Mouse (Mus musculus) testis, adult 2 months (tissue): ENCODE data around the gene Hspb7. TPM values are rescaled to one million over a fixed set of nuclear protein-coding genes. Genes with fewer than 3 reads are reported as not detected.
A peak's percentile ranks its signal among the peaks of the same experiment; 100 is the strongest.

Experiments used
- H3K27ac ChIP-seq: fragments of 200-500 bp; 2 replicates; pipeline ENCODE4 v1.5.1; 2012; ENCODE audit warnings: low read depth, low read length; ENCODE audit not compliant: control insufficient read depth, insufficient read depth
- H3K27me3 ChIP-seq: fragments of 200-500 bp; 2 replicates; pipeline ENCODE4 v1.6.1; 2012; ENCODE audit warnings: mild to moderate bottlenecking, low read length, moderate library complexity; ENCODE audit not compliant: control insufficient read depth, insufficient read depth
- H3K36me3 ChIP-seq: fragments of 200-500 bp; 2 replicates; pipeline ENCODE4 v1.6.1; 2012; ENCODE audit warnings: mild to moderate bottlenecking, low read length; ENCODE audit not compliant: control insufficient read depth, insufficient read depth
- H3K4me1 ChIP-seq: fragments of 200-500 bp; 2 replicates; pipeline ENCODE4 v1.6.1; 2012; ENCODE audit warnings: low read length; ENCODE audit not compliant: control insufficient read depth, insufficient read depth
- H3K4me3 ChIP-seq: fragments of 200-500 bp; 2 replicates; pipeline ENCODE4 v1.5.1; 2012; ENCODE audit warnings: low read depth, mild to moderate bottlenecking, low read length, moderate library complexity, mixed read lengths; ENCODE audit not compliant: control insufficient read depth
- CTCF ChIP-seq: fragments of 200-500 bp; IDR thresholded peaks from 2 replicates; pipeline ENCODE4 v1.5.1; 2012; ENCODE audit warnings: low read depth, mild to moderate bottlenecking, inconsistent platforms, low read length, moderate library complexity; ENCODE audit not compliant: control insufficient read depth, insufficient read depth, insufficient replicate concordance
- POLR2A ChIP-seq: fragments of 200-500 bp; IDR thresholded peaks from 2 replicates; pipeline ENCODE4 v1.6.1; 2012; ENCODE audit warnings: low read depth, mild to moderate bottlenecking, inconsistent platforms, low read length, moderate library complexity; ENCODE audit not compliant: control insufficient read depth
- polyA plus RNA-seq: library from polyadenylated mRNA; depleted of rRNA; stranded (reverse); fragments of >200 nt; gene quantifications from 2 replicates; pipeline ENCODE4 v1.2.3, GENCODE M21; 2012

The Hspb7 gene
- polyA plus RNA-seq, 1 experiment, result 24.7 TPM

GRCm38 (mm10) chr4:141421423-141421822 lies 844 bp downstream of the Hspb7 start:
- 0 out of 2 replicates have a peak overlapping the region, but pooled peaks have one; percentile 2 for H3K27ac ChIP-seq
- no peaks in the 10 kb centered on the region for H3K36me3 ChIP-seq
- no peak for TF ChIP-seq POLR2A
- no peak for TF ChIP-seq CTCF
- H3K27me3 ChIP-seq, result no peaks in the 10 kb centered on the region
- peaks cover 33% of the 10 kb centered on the region for H3K4me1 ChIP-seq
- H3K4me3 ChIP-seq, result peak overlapping the region; percentile 71

- peaks cover 33% of the 10 kb centered on the region for H3K4me1 ChIP-seq
- no peaks in the 10 kb centered on the region for H3K36me3 ChIP-seq
- H3K27ac ChIP-seq, result peak overlapping the region; percentile 38; the same call in 1 of the 2 replicates
- TF ChIP-seq CTCF (no peak), POLR2A (no peak)
- peak overlapping the region; percentile 71 for H3K4me3 ChIP-seq
- no peaks in the 10 kb centered on the region for H3K27me3 ChIP-seq
Measured at GRCm38 (mm10) chr4:141422841-141423240, 2.3 kb downstream of the Hspb7 start.

- no peaks in the 10 kb centered on the region for H3K27me3 ChIP-seq
- TF ChIP-seq CTCF (no peak), POLR2A (no peak)
Measured at GRCm38 (mm10) chr4:141423288-141423687, 2.7 kb downstream of the Hspb7 start.

GRCm38 (mm10) chr4:141423691-141424431 lies 3.3 kb downstream of the Hspb7 start:
- no peak for TF ChIP-seq POLR2A
- no peak for TF ChIP-seq CTCF
- peaks cover 33% of the 10 kb centered on the region for H3K4me1 ChIP-seq
- H3K27me3 ChIP-seq, result no peaks in the 10 kb centered on the region
- no peak overlapping the region for H3K4me3 ChIP-seq
- H3K27ac ChIP-seq, result no peak overlapping the region
- H3K36me3 ChIP-seq, result no peaks in the 10 kb centered on the region

More at GRCm38 (mm10) chr4:141423288-141423687, 2.7 kb downstream of the Hspb7 start:
- peaks cover 33% of the 10 kb centered on the region for H3K4me1 ChIP-seq
- H3K27ac ChIP-seq, result no peak overlapping the region
- no peaks in the 10 kb centered on the region for H3K36me3 ChIP-seq
- no peak overlapping the region for H3K4me3 ChIP-seq

GRCm38 (mm10) chr4:141425484-141426479 lies 5.2 kb downstream of the Hspb7 start:
- Histone ChIP-seq H3K27me3 (no peaks in the 10 kb centered on the region), H3K4me3 (peak overlapping the region; percentile 10; the same call in 1 of the 2 replicates), H3K36me3 (no peaks in the 10 kb centered on the region), H3K4me1 (peaks cover 28% of the 10 kb centered on the region), H3K27ac (no peak overlapping the region)
- TF ChIP-seq POLR2A, result no peak
- TF ChIP-seq CTCF, result no peak

GRCm38 (mm10) chr4:141426796-141427745 lies 6.5 kb downstream of the Hspb7 start:
- H3K27ac ChIP-seq, result peak overlapping the region; percentile 61
- H3K4me1 ChIP-seq, result peaks cover 15% of the 10 kb centered on the region
- no peaks in the 10 kb centered on the region for H3K36me3 ChIP-seq
- TF ChIP-seq CTCF (no peak), POLR2A (no peak)
- H3K27me3 ChIP-seq, result no peaks in the 10 kb centered on the region
- H3K4me3 ChIP-seq, result no peak overlapping the region
